Mouse (Mus musculus) cerebellum, postnatal 25 days (tissue): ENCODE data around the gene Aire.
"Not testable (repeated sequence)": the region's sequence is repeated elsewhere in the genome, so short reads cannot be mapped to it uniquely, and the experiment has no call there.

ENCODE experiments used
- DNase-seq, 2 experiments: peaks; one replicate each; pipeline ENCODE4 v3.0.0; 2021; ENCODE audit warnings: mixed read lengths in 2 of 2

The Aire gene

DNA sequence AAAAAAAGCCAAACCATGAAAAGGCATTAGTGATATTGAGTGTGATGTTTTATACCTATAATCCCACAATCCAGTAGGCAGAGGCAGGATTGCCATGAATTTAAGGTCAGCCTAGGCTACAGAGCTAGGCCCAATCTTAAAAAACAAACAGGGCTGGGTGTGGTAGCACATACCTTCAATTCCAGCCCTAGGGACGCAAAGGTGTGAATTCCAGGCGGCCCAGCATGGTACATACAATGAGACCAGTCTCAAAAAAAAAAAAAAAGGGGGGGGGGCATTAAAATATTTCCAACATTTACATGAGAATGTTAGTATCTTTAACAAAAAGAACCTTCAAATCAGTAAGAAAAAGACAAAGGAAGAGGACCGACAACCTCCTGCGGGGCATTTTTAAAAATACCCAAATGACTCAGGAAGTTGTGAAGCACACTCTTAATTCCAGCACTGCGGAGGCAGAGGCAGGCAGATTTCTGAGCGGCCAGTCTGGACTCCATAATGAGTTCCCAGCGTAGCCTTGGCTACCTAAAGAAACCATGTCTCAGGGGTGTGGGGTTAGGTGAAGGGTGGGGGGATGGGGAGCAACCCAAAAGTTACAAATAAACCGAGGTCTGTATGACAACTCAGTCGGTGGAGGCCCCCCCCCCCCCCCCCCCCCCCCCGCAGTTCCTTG lies 4.8 kb upstream of the Aire start:
- DNase-seq, result no peak

DNA sequence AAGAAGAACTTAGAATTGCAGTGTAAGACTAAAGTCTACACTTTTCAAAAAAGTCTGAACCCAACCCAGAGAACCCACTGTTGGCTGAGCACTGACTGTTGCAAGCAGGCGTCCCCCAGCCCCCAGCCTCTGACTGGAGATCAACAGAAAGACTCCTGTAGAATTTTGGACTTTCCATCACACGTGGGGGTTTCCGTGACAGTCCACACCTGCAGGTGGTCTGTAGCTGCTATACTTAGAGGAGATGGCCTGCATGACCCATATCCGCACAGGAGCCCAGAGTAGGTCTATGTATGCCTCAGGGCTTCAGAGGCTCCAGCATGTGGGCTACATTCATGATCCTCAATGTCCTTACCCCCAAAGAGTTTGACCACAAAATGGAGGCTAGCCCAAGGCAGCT lies 3.0 kb upstream of the Aire start:
- DNase-seq, result no peak

DNA sequence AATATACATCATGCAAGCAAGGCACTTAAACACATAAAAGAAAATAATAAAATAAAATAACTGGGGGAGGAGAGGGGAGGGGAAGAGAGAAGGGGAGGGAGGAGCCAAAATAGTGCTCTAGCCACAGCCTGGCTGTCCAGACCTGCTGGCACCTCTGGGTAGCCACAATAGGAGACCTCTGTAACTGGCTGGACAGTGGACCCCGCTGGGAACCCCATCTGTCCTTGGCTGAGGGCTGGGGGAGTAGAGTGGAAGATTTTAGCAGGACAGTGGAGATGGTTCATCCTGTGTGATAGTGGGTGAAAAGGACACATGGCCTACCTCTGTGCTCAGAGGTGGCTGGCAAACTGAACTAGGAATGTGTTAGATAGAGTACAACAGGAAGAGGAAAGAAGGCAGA lies 1.1 kb upstream of the Aire start:
- DNase-seq, result no peak

DNA sequence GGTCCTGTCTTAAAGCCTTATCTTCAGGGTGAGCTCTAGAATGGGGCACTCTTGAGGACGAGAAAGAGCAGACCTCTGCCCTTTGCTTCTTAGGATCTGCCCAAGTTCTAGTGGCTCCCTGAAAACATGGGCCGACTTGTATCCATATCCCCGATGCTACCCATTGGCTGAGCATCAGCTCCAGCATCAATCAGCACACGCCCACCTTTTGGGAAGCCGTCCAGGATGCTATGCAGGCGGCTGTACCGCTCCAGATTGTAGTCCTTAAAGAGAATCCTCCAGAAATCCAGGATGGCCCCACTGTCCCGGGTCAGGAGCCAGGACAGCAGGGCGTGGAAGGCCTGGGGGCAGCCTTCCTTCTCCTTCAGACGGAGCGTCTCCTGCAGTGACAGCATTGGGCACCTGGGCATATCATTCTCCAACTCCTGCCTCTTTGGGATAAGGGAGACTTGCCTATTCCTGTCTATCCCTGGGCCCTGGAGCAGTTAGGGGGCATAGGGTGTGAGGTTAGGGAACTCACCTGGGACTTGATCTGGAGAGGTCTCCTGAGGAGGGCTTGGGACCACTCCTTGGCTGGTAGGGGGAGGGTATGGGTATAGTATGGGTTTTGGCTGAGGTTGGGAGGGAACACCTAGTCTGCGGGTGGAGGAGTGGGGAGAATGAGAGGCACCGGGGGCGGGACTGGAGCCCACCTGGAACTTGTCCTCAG lies 559 bp downstream of the Aire start:
- no peak for DNase-seq

DNA sequence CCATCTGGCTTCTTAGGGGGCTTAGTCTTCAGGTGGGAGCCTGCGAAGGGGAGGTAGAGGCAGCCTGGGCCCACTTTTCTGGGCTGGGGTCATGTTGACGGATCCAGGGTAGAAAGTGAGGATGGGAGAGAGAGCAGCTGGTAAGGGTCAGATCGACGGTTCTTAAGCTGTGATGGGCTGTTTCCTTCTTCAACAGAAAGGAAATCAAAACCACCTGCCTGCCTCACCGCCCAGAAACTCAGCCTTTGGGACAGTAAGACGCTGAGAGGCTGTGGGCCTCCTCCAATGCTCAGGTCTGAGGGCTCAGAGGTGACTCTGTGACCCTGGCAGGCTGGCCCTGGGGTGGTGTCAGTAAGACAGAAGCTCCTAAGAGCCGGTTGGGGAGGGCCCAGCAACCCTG lies 1.3 kb downstream of the Aire start:
- no peak for DNase-seq

DNA sequence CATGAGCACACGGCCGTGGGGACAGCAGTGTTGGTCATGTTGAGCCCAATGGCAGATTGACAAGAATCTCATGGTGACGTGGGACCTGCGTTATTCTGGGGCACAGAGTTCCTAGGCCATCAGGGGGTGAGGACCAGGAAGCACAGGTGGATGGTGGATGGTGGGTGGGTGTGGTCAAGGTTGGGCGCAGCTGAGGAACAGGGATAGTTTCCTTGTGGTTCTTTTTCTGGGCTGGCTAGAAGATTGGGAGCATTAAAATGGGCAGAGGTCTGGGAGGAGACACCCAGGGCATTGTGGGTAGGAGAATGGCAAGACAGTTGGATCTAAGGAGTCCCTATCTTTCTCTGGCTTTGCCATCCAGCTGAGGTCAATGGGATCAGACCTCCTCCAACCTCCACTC lies 1.8 kb downstream of the Aire start, which contains the start of gene Dnmt3l:
Dnmt3l (plus strand) TSS at position 301 of the 400 bp plus-strand sequence.
- DNase-seq, result no peak

DNA sequence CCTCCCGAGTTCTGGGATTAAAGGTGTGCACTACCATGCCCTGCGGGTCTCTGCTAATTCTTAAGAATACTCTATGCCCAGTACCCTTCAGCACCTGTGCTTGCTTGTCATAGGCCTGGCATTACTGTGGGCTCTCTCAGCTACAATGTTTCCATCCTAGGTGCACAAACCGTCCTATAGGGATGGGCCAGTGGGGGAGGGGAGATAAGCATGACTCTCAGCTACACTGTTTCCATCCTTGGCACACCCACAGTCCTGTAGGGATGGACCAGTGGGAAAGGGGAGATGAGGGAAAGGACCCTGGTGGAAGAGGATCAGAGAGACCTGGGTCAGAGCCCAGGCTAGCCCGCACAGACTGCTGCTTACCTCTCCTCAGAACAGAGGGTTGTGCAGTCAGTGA lies 6.3 kb downstream of the Aire start:
- DNase-seq, result no peak

DNA sequence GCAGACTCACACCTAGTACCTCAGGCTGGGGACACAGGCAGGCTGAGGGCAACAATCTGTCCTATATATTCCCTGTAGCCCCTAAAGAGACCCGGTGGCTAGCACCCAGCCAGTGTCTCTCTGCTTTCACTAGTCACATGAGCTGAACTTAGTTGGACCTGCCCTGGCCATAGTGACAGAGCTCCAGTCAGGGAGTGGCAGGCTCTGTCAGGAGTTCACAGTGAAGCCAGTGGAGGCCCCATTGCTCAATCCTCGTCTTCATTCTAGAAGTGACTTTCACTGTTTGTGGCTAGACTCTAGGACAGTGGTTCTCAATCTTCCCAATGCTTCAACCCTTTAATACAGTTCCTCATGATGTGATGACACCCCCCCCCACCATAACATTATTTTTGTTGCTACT lies 11.4 kb downstream of the Aire start:
- DNase-seq, result no peak

DNA sequence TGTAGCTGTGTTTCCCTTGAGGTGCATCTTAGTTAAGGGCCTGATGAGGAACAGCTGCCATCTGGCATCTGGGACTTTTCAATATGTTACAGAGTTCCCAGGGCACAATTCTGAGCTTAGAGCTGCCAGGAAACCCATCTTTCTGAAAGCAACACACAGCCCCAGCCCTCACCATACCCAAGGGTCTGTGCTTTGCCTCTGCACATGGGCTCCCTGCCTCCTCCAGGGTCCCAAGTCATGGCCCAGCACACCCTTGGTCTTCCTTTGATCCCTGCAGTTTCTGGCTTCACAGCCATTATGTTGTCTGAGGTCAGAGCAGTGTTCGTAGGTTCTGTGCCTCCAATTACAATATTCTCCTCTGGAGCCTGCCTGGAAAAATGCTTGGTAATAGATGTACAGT lies 14.3 kb downstream of the Aire start:
- no peak for DNase-seq

DNA sequence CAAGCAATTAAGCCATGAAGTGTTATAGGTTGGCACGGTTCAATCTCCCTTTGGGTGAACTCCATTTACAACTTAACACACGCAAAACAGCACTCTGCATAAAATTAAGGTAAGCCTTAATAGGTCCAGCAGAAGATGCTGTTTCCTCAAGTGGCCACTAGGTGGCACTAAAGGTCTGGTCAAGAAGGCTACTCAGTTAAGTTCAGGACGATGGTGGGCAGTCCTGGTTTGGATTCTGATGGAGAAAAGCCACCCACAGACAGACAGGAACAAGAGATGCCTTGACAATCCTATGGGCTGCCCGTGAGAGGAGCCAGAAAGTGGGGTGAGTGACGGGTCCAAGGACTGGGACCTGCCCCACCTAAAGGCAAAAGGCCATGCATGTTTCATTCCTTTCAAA lies 15.3 kb downstream of the Aire start:
- DNase-seq, result peak; percentile 73 to 86

DNA sequence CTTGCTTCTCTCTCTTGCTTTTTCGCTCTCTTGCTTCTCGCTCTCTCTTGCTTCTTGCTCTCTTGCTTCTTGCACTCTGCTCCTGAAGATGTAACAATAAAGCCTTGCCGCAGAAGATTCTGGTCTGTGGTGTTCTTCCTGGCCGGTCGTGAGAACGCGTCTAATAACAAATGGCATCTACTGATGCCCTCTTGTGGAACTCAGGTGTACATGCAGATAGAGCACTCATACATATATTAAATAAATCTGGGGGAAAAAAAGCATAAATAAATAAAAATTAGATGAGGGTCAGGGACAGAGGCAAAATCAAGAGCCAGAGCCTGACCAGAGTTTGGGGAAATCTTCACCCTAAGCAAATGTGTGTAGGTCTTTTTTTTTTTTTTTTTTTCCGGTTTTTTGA lies 18.0 kb downstream of the Aire start:
- not testable (repeated sequence) for DNase-seq

DNA sequence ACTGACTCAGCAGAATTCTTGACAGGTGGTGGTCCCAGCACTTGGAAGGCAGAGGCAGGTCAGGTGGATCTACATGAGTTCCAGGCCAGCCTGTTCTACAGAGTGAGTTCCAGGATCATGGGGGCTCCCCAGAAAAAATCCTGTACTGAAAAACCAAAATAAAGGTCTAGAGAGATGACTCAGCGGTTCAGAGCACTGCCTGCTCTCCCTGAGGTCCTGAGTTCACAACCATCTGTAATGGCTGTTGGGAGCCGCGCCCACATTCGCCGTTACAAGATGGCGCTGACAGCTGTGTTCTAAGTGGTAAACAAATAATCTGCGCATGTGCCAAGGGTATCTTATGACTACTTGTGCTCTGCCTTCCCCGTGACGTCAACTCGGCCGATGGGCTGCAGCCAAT lies 23.4 kb downstream of the Aire start:
- DNase-seq, result not testable (repeated sequence)

DNA sequence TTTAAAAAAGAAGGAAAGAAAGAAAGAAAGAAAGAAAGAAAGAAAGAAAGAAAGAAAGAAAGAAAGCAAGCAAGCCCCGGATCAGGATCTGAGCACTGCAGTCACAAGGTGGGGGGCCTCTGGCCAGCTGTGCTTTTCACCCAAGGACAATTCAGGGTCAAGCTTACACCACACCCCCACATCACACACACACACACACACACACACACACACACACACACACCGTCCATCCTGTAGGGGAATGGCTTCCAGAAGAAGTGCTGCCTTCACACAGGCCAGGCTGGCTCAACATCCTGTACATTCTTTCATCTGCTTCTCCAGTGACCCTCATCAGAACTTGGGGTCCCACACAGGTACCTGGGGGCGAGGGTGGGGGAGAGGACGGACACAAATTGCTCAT lies 24.1 kb downstream of the Aire start:
- no peak for DNase-seq

DNA sequence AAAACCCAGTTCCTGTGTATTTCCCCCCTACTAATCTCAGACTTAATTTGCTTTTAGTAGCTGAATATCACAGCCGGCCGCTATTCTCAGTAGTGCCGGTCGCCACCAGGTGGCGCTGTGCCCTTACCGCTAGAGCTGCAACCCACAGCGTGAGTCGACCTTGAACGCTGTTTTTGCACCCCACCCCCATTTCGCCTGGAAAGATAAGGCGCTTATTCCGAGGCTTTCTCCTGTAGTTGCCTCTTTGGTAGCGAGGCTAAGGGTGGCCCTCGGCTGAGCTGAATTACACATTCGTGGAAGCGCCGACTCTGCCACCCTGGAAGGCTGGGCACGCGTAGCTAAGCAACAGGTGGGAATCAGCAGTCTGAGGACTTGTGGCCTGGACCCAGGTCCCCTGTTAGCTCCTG lies 24.6 kb downstream of the Aire start:
- DNase-seq, result peak; percentile 84 to 91

DNA sequence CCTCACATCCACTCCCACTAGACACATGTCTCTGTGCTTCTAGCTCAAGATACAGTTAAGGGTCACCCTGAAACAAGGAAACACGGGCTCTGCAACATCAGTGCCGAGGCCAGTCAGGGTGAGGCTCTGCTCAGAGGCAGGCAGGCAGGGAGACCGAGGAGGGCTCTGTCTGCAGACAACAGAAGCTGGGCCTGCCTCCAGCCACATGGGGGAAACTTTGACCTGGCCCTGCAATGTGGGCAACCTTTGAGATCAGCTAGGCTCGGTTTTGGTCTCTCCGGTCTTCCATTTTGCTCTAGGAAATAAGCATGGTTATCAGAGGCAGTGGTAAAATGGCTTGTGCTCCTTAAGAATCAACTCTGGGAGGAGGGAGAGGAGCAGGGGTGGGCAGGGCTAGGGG lies 27.0 kb downstream of the Aire start:
- DNase-seq, result no peak

DNA sequence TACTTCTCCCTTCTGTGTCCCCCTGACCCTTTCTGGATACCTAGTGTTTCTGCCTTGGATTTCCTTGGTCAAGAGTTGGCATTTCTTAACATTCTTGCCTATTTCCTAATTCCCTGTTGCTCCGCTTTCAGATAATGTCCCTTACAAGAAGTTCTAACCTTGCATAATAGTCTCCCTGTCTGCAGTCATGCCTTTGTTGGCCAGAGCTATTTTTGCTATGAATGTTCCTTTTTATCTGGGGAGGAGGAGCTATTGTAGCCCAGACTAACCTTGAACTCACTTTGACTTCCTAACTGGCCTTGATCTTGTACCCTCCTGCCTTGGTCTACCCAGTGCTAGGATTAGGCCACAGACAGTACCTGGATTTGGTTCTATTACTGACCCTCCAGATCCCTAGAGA lies 27.9 kb downstream of the Aire start:
- DNase-seq, result no peak

DNA sequence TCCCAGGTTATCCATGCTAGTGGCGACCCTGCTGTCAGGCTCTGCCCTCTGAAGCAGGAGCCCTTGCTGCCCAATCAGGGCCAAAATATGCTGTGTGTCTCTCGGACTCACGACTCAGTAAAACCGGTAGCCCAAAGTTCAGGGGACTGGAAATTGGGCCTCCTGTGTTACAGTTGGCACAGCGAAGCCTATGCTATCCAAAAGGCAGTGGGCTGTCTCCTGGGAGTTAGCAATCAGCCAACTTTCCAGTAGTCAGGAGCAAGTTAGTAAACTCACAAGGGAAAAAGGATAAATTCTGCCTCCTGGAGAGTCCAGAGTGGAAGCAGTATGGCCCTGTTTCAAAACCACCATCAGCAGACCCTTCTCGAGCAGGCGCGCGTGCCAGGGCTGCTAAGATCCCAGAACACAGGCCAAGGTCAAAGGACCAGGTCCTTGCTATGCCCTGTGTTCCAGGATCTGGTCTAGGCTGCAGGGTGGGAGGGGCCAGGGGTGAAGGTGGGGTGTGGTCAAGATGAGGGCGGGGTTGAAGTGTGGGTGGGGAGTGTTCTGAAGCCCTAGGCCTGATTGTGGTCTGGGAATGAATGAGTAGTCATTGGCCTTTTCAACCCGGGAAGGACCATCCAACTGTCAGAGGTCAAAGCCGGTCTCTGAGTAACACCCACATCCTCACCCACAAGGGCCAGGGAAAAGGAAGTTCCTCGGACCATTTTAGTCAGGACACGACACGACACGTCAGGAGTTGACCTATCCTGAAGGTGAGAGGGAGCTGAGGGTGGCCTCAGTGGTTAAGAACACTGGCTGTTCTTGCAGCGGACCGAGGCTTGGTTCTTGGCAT lies 30.5 kb downstream of the Aire start:
- DNase-seq, result no peak

DNA sequence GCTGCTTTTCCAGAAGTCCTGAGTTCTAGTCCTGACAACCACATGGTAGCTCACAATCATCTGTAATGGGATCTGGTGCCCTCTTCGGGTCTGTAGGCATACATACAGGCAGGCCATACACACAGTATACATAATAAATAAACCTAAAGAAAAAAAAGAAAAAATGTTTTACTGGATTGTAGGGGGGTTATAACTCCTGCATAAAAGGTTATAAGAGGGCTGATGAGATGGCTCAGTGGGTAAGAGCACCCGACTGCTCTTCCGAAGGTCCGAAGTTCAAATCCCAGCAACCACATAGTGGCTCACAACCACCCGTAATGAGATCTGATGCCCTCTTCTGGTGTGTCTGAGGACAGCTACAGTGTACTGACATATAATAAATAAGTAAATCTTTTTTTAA lies 32.3 kb downstream of the Aire start:
- not testable (repeated sequence) for DNase-seq

DNA sequence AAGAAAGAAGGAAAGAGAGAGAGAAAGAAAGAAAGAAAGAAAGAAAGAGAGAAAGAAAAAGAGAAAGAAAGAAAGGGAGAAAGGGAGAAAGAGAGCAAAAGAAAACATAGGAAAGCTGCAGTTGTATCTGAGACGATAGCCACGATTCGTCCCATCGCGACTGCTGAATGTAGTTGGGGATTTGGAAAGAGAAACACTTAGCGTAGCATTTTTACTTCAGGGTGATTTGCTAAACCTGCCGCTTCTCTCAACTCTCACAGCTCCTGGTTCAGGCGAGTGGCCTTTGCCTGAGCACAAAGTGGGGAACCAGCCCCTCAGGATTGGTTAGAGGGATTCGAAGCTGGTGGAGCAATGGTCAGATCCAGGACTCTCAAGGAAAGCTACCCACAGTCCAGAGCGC lies 33.1 kb downstream of the Aire start:
- no peak for DNase-seq

DNA sequence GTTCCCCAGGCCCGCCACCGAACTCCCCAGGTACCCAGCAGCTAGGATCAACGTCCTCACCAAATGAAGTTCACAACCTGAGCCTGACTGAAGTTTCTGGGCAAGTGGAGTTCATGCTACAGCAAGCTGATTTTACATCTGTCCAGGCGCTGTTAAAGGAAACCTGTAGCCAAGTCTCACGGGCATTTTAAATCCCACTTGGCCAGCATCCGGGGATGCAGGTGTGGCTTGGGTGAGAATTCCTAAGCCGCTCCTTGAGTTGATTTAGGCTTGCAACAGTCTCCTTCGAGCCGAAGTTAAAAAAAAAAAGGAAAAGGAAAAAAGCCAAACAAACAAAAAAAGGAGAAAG lies 33.5 kb downstream of the Aire start, which contains the start of gene Pfkl:
Pfkl (minus strand) TSS at position 139 of the 349 bp plus-strand sequence.
- DNase-seq, result no peak

DNA sequence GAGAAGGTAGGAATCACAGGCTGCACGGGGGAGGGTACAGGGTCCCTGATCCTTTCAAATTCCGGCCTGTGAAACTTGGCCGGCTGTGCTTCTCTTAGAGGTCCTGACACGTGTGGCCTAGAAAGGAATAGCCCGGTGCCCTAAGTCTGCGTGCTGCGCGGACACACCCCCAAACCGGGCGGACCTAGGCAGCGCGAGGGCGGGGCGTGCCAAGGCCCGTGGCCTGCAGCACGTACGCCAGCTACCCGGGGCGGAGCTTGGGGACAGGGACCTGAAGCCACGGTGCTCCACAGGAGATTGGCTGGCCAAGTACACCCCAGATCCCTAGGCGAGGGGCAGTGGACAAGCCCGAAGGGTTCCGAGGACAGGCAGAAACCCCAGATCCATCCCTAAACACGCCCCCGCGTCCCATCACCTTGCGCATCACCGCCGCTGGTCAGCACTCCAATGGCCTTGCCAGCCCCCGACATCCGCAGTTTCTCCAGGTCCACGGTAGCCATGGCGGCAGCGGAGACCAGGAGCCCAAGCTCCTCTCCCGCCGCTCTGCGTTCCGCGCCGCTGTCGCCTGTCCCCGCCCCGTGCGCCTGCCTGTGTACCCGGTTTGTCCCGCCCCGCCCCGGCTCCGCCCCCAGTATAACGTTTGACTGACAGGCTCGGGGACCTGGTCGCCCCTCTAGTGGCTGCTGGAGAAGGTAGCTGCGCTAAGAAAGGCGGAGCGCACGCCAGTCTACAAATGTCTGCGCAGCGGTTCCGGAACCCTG lies 34.0 kb downstream of the Aire start:
- peak; percentile 95 to 97 for DNase-seq

DNA sequence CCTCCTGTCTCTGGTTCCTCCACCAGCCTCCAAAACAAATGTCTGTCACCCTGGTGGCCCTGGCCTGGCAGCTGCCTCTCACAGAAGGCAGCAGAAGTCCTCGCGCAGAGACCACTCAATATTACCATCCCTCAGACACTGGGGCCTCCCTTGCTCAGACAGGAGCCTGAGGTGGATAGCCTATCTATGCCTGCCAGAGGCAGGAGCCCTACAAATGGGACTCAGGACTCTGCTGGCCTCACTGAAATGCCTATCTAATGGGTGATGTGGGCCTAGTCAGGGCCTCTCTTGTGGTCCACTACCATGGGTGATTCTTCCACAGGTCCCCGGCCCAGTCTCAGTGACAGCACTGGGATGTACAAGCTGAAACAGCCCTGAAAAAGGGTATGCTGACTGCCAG lies 35.2 kb downstream of the Aire start:
- no peak for DNase-seq

DNA sequence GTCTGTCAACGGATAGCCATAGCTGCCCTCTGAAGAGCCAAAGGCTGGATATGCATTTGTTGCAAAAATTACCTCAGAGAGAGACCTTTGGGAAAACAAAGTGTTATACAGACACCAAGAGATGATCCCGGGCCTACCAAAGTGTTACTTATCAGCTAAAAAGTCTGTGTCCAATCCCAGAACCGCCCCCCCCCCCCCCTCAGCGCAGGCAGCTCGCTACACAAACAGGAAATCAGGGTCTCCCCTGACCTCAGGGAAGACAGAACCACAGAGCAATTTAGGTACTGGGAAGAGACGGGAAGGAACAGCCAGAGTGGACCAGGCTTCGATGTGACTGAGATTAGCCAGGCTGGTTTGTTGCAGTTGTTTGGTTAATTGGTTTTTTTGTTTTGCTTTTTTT lies 36.2 kb downstream of the Aire start:
- DNase-seq, result no peak
